Mouse (Mus musculus): ENCODE results near the gene 4930430F08Rik.
"Not testable (repeated sequence)": the region's sequence is repeated elsewhere in the genome, so short reads cannot be mapped to it uniquely, and the experiment has no call there.

The 4930430F08Rik gene

DNA sequence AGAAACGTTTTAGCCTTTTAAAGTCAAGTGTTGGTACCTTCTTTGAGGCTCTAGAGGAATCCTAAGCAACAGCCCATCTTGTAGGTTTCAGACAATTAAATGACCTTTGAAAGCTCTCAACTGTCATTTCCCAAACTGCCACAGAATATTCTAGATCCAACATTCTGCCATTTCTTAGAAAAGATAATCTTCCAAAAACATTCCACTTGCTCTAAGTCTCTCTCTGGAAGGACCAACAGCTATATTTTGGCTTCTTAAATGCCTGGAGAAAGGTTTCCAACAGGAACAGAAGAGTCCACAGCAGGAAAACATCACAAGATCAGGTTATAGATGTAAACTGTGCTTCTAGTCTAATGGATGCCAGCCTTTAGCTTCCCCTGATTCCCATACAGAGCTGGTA, at the start of gene 4930430F08Rik, which contains the start of gene 1700017N19Rik:
Gene 4930430F08Rik (minus strand): TSS at position 101 of the 400 bp plus-strand sequence.
Gene 1700017N19Rik (plus strand): TSS at position 162 of the 400 bp plus-strand sequence.
- DNase-seq = no peak

DNA sequence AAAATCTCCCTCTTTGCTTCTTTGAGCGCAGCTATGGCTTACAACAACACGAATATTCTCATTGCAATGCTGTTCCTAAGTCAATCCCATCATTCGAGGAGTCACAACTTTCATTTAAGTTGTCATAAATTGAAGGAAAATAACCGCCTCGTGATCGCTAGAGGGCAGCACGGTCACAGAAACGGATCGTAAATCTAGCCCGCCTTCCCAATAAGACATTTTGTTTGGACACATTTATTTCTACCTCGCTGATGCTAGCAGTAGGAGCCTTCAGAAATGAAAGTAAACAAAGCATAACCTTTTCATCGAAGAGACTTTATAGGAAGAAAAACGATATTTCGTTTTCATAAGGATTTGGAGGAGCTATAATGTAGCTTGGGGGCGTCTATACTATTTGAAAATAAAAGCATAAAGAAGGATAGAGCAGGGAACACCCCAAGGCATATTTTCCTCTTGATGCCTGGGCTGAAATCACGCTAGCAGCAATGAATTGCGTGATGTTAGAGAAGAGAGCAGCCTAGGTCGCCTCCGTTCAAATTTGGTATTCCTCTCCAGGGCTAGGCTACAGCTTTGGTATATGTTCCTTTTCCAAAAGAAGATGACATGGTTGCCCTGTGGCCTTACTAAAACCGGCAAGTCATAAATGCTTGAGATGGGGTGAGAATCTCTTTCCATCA, 39.7 kb upstream of the 4930430F08Rik start:
- peak; percentile 66 for DNase-seq

DNA sequence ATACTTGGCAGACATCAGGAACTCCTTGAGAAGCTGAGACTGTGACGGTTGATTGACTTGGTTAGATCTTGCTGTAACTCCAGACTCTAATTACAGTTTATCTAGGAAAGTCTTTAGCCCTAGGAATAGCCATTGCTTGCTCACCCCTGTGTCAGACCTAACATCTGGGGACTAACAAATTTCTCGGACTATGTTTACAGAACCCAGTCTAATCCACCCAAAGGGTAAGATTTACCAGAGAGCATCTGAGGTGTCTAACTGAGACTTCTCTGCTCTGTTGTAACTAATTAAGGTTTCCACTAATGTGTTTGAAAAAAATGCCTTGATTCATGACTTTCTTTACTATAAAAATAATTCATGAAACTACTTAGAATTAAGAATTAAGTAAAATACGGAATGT, 32.3 kb upstream of the 4930430F08Rik start:
- no peak for DNase-seq

DNA sequence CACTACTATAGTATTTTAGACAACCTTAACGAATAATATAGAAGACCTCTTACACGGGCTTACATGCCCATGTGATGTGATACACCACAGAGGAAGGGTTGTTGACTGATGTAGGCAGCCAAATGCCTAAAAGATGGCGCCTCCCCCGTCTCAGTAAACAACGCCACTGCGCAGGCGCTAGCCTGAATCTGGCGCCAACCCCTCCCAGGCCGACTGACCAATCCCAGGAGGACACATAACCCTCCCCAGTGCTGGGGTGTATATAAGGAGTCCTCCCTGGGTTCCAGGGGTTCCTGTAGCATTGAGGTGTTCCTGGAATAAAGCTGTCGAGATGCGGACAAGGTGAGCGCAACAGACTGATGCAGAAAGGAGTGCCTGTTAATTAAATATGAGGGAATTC, 29.8 kb upstream of the 4930430F08Rik start:
- no peak for DNase-seq

DNA sequence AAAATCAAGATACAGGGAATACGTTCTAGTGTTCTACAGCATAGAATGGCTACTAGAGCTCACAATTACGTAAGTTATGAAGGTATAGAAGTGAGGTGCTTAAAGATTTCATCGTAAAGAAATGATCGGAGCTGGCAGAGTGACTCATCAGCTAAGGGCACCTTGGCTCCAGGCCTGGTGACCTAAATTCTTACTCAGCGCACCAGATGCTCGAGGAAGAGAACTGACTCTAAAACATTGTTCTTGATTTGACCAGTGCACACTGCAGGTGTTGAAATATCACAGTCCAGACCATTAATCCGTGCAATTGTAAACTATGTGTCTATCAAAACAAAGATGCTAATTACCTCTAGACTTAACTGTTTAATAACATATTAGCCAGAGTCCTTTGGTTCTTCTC, 29.3 kb upstream of the 4930430F08Rik start:
- DNase-seq = no peak

DNA sequence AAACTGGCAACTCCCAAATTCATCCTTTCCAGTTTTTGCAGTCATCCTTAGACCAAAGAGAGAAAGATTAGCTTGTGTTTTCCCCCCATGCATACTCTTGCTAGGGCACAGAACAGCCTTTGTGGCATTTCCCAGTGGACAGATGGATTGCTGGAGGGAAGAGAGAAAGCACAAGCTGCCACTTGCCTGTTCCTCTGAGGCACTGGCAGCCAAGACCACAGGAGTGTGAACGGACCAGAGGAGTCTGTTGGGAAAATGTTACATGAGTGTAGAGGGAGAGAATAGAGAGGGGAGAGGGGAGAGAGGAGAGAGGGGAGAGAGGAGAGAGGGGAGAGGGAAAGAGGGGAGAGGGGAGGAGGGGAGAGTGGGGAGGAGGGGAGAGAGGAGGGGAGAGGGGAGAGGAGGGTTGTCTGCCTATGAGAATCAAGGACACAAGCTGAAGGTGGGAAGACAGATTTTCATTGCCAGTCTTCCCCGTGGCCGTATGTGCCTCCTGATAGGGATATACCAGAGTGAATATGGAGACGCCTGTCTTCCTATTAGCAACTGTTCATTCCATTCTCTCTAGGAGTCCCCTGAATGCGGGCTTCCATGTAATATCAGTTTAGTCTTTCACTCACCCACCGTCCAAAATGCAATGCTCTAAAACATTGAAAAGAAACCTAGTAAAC, 27.1 kb upstream of the 4930430F08Rik start:
- DNase-seq = no peak

DNA sequence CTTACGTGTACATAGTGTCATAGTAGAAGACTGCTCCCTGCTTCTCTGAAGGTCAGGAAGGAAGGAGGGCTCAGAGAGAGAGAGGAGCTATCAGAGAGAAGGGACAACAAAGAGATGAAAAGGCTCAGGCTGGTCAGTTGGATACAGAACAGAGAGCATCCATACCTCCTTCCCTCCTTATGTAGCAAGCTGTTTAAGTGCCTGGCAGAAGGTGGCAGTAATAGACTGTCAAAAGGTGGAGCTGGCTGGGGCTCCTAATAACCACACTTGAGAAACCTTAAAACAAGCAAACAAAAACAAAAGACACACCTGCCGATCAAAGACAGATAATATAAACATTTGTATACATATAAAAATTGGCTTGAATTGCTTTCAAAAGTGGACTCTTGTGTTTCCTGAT, 14.0 kb upstream of the 4930430F08Rik start:
- DNase-seq = no peak

DNA sequence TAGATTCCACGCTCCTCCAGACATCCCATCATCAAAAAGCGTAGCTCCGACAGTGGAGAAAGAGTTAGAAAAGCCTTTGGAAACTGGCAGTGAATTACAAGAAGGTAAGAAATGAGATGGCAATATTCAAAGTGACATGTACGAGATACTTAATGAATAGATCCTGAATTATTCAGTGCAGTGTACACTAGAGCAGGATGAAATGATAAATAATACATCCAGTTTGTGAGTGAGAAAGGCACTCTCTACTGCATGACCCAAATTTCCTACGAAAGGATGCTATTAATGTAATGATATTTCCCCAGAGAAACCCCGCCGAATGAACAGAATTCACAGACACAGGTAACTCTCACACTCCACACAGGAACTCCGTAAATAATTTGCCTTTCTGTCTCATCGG, 13.3 kb upstream of the 4930430F08Rik start:
- no peak for DNase-seq

DNA sequence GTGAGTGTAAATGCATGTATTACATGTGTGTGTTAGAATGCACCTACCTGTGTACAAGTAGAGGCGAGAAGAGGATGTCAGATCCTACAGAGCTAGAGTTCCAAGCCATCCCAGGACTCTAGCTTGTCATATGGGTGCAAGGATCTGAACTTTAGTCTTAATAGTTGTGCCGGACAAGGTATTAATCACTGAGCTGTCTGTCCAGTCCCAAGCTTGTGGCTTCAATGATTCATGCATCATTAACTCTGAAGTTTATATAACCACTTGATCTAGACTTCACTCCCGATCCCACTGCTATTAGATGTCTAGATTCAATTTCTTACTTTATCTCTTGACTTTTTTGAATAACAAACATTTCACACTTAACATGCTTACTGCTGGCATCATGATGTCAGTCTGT, 8.1 kb upstream of the 4930430F08Rik start:
- no peak for DNase-seq

DNA sequence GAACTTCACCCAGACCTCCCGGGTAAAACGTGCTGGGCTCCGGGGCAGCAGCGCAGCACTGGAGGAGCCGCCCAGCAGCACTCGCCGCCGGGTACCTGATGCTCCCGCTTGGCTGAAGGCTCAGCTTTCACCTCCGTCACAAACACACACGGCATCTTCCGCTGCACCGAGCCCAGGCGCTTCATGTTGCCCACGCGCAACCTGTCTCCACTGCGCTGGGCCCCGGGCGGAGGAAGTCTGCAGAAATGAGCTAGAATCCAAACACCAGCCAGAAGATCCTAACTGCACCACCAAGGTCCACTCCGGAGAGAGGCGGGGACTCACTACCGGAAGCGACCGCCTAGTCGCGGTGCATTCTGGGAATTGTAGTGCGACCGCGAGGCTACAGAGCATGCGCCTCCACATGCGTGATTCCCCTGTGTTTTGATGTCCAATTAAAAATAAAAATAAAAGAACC, 1.3 kb downstream of the 4930430F08Rik start:
- DNase-seq = peak; percentile 96

DNA sequence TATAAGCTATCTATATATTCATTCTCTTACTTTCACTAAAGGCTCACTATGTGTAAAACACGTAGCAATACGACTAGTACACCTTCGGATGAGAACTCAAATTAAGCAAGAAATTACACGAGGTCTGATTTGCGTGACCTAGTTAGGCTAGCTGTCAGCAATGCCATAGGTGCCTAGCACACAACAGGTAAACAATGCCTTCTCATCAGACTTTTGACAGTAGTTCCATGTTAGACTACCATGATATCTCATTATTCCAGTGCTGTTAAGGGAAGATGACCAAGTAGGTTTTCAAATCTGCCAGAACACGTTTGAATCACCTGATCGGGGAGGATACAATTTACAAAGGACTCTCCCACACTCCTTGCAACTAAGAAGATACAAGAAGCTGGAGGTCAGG, 1.7 kb downstream of the 4930430F08Rik start:
- no peak for DNase-seq

DNA sequence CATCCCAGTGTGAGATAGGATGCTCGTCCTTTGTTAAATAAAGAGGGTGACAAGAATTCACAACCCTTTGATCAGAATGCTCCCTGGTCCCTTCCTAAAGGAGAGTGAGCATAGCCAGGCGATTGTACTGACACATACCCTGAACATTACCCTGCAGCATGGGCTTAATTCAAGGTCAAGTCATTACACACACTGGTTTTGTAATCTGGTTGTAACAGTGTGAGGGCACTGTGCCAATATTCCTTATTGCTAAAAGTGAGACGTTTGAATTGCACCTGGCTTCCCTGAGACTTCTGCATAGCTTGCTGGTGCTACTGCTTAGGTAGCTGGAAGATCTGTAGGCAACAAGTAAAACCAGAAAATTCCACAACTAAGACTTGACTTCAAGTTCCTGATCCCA, 6.0 kb downstream of the 4930430F08Rik start:
- DNase-seq = no peak

DNA sequence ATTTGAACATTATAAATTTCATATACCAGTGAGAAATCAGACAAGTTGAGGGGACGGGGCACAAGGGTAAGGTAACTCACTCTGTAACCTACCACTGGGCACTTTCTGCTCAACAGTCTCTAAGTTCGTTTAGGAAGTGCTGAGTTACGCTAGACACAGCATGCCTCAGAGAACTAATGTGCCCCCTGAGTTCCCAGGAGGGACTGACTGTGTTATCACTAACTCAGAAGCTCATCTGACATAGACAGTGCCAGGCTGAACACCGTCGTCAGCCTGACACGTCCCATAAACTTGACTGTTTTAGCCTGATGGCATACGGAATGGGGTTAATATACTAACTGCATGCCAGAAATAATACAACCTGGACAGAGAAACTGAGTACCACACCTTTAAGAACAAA, 14.9 kb downstream of the 4930430F08Rik start:
- no peak for DNase-seq

DNA sequence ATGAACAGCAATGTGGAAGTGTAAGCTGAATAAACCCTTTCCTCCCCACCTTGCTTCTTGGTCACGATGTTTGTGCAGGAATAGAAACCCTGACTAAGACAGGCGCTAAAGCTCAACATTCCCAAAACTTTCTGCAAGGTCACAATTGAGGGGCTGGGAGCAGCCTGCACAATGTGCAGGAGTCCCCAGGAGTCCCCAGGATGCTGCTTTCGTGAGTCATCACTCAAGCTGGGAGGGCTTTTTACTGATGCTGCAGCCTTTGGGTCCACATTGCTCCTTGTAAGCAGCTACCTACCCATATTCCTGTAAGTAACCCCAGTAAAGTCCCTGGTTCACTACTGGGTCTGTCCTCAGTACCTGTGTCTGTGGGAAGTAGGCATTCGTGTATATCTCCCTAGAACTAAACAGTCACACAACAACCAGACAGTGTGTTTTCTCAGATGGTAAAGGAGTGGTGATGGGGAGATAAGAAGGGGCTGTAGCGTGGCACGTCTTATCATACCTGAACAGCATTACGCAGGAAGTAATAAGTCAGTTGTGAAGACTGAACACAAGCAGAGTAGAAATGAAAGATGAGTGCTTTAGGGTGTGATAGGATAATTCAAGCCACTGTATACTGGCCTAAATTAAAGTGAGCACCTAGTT, 15.6 kb downstream of the 4930430F08Rik start:
- no peak for DNase-seq

DNA sequence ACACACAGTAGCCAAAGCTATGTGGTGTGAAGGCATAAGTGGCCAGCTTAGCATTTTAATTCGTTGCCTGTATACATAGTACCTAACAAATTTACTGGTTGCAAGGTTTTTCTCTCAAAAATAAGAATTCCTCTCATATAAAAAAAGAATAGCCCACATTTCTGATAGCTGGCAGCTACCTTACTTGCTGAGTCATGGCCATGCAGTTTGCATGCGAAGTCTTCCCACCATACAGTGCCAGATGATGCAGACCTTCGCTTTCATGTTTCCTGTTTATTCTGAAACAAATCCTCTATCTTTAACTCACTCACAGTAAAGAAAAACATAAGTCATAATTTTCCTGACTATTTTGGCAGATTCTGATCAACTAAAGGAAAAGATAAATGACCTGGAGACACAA, 18.5 kb downstream of the 4930430F08Rik start:
- DNase-seq = no peak

DNA sequence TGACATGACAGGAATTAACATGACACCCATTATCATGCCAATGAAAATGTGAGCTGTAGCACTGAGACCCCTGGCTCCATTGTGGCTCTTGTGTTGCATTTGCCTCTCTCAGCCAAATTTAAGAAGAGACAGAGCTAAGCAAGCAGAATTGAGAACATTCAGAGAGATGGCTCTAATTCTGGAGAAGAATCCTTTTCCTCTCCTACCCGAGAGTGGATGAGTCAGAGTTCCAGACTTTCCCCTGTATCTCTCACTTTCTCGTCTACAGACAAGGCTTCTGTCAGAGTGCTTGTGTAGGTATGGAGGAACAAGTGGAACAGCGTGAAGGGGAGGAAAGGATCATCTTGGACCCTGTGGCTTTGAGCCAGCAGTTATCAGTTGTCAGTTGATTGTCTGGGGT, 26.1 kb downstream of the 4930430F08Rik start:
- no peak for DNase-seq

DNA sequence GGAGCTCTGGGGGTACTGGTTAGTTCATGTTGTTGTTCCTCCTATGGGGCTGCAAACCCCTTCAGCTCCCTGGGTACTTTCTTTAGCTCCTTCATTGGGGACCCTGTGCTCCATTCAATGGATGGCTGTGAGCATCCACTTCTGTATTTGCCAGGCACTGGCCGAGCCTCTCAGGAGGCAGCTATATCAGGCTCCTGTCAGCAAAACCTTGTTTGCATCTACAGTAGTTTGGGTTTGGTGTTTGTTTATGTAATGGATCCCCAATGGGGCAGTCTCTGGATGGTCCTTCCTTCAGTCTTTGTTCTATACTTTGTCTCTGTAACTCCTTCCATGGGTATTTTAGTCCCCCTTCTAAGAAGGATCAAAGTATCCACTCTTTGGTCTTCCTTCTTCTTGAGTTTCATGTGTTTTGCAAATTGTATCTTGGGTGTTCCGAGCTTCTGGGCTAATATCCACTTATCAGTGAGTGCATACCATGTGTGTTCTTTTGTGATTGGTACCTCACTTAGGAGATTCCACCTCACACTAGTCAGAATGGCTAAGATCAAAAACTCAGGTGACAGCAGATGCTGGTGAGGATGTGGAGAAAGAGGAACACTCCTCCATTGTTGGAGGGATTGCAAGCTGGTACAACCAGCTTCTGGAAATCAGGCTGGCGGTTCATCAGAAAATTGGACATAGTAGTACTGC, 29.9 kb downstream of the 4930430F08Rik start:
- DNase-seq = not testable (repeated sequence)

DNA sequence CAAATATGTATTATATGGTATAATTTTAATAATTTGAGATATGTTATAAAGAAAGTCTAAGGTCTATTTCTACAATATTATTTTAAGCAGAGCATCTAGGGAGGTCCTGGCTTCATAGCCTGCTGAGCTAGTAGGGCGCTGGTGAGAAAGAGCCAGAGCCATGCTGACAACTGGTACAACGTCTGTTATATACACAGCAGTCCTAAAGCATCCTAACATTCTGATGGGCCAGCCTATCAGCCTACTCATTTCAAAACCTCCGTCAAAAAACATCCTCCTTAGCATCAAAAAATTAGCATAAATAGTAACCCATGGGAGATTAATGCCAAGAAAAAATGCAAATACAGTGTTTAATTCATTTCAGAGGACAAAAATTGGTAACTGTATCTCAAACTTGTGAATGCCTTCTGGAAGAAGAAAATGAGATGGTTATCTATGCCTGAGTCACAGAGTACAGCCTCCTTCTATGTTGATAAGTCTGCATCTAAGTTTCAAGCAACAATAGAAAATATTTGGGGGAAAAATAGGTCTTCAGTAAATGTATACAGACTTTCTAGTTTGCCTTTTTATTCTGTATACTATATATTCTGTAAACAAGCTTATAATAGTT, 33.6 kb downstream of the 4930430F08Rik start:
- DNase-seq = no peak

DNA sequence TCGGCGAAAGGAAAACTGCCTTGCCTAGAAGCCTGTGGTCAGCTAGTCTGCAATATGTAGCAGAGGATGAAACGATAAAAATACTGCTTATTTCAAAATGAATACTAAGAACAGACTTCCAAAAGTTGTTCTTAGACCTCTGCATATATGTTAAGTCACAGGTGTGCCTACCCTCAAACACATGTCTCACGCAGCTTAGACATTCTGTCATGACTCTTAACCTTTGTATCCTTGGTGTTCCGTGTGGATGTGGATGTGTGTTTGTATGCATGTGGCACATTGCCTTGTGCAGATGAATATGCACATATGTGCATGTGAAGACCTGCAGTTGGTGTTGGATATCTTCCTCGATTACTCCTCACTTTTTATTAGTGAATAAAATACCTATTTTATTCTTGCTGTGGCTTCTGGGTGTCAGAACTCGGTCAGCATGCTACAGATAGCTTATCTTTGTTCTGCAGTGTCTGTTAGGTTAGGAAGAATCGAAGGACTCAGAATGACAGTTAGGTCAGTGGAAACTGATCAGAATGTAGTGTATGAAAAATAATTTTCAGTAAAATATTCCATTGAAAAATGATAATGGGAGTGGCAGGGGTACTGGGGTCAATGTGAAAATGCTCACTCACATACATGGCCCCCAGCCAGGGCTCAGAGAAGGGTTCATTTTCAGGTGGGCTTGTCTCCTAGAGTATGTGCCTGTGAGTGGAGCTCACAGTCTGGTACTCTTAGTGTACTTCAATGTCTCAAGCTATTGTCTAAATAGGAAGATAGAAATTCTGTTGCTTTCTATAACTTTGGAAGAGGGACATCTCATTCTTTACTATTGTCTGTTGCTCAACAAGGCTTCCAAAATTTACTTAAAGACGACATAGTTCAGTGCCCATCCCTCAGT, 65.5 kb downstream of the 4930430F08Rik start:
- no peak for DNase-seq

DNA sequence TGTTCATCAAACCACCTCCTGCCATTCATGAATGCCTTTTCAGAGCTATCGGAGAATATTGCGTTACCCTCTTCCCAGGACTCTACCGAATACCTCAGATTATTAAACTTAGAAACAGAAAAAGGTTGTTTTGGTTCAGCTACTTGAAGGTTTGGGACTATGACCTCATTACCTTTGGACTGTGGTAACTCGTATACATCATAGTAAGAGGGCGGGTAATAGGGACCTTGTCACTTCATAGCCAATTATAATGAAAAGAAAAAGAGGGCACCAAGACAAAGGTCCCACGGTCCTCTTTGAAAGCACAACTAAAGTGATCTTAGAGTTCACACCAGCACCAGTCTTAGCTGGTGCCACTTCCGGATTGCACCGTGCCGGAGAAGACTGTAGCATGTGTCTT, 67.9 kb downstream of the 4930430F08Rik start:
- no peak for DNase-seq
